In the genomic region with DNA sequence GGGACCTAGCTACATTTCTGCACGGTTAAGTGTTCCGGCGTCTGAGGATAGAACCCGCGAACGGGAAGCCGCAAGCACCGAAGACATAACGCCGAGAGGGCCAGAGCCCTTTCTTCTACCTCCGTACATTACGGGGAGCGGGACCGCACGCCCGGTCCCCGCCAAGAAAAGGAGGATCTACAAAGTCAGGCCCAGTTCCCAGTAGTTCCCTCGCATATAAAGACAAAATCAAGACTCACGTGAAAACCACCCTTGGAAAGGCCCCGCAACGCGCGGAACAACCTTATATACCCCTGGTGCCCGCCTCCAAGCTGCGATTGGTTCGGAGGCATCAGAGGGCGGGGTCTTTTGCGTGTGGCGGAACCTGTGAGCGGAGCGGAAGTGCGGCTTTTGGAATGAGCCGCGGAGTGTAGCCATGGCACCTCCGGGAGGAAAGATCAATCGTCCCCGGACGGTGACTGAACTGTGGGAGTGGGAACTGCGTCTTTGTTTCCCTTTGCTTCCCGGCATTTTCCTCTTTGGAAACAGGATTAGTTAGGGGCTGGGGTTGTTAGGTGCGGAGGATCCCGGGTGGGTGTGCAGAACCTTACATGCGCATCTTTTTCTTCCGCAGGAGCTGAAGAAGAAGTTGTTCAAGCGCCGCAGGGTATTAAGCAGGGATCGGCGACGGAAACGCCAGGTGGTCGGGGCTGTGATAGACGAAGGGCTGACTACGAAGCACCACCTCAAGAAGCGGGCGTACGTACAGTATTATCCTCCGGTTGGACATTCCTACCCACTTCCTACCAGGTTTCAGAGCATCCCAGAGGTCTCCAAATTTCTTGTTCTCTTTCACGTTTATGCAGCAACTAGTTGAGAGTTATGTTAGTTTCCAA, we compare ENCODE assay signal across 8 mouse cellular contexts. TPM values are rescaled to one million over a fixed set of nuclear protein-coding genes. Genes with fewer than 3 reads are reported as not detected.
DNase-seq lines count a peak whose midpoint lies in the region; ATAC-seq and TF ChIP-seq lines count a peak whose summit lies in the region.

A gene (plus strand): TSS at position 343 of the 875 bp plus-strand sequence.
A gene (plus strand): TSS at position 416 of the 875 bp plus-strand sequence.

- peaks cover 23% of the 10 kb centered on the region for H3K4me1 ChIP-seq in hindbrain, embryonic 15.5 days (replicated peaks)

- H3K27me3 ChIP-seq in Patski: no peaks in the 10 kb centered on the region
- H3K27me3 ChIP-seq in hindbrain, embryonic 15.5 days: no peaks in the 10 kb centered on the region

- 0 out of 2 replicates have a peak, but pooled peaks cover 6% of the 10 kb centered on the region for H3K36me3 ChIP-seq in hindbrain, embryonic 15.5 days

- peak within 1 kb of the TSS; percentile 86 for H3K27ac ChIP-seq in hindbrain, embryonic 15.5 days (replicated peaks)

- peak; percentile 76 for DNase-seq in Patski (ENCODE audit: low read depth, low spot score)
- peak; percentile 96 to 97 for DNase-seq in cerebellum, postnatal 14 days
- peak; percentile 85 to 92 for DNase-seq in frontal cortex, postnatal 25 days (ENCODE audit: low spot score in 2 of 2)
- DNase-seq in left cerebral cortex, adult 11 months (ENCODE audit: low spot score): peak; percentile 89
- DNase-seq in lung, postnatal 4 days: peak; percentile 96
- peak; percentile 88 for DNase-seq in retina, postnatal 7 days (ENCODE audit: low read depth, low spot score)
- peak; percentile 84 for DNase-seq in urinary bladder, adult 2 months (ENCODE audit: low spot score)

- H3K9me3 ChIP-seq in hindbrain, embryonic 15.5 days: no peaks in the 10 kb centered on the region

- in situ Hi-C loops in Patski (cut with MboI; ENCODE audit: low pct_unique_long_range_greater_than_20kb): no loop called here

- H3K4me2 ChIP-seq in hindbrain, embryonic 15.5 days: peak within 1 kb of the TSS; percentile 79

- WGBS in hindbrain, embryonic 15.5 days: under 1% methylated on average over 58 of the region's 58 CpGs

- ATAC-seq in Patski: peak; percentile 94
- ATAC-seq in hindbrain, embryonic 15.5 days (ENCODE audit: low FRiP score, low read depth): peak; percentile 95

- POLR2A ChIA-PET in Patski (lab: Charles Lee): interaction anchor here (0.7 to 2.0 kb wide), 6 partner anchors 9 to 221 kb away, joined by 3 to 5 read pairs (median 4); a partner anchor contains a TSS

- TF ChIP-seq CTCF in Patski (IDR thresholded peaks at IDR 0.05): no peak

- peak within 1 kb of the TSS; percentile 69 for H3K9ac ChIP-seq in hindbrain, embryonic 15.5 days

- H3K4me3 ChIP-seq in hindbrain, embryonic 15.5 days: peak within 1 kb of the TSS; percentile 57

- CTCF ChIA-PET in Patski (lab: Charles Lee): interaction anchor here (1.4 to 1.9 kb wide), 4 partner anchors 9 to 53 kb away, joined by 3 to 4 read pairs (median 3); a partner anchor contains a TSS

RNA-seq across cellular contexts. Expression of the first gene that starts in this region (rescaled TPM):
- polyA plus RNA-seq in Patski (2021): 69.6 TPM
- polyA plus RNA-seq in hindbrain, embryonic 15.5 days (2015; fragmentation: Nextera tagmentation; extraction: Ambion mirVana): 45.3 and 51.6 TPM in 2 replicates
- 56.1 and 65.1 TPM in 2 replicates for polyA plus RNA-seq in urinary bladder, adult 2 months (2012; rRNA removed)

RNA-seq across cellular contexts. Expression of the second gene that starts in this region (rescaled TPM):
- polyA plus RNA-seq in Patski (2021): 5.9 TPM
- polyA plus RNA-seq in hindbrain, embryonic 15.5 days (2015; fragmentation: Nextera tagmentation; extraction: Ambion mirVana): not detected in 2 replicates
- polyA plus RNA-seq in urinary bladder, adult 2 months (2012; rRNA removed): 0.10 TPM in 1 of 2 replicates, not detected in the other

Comparison
In these comparisons a context has a peak if more than half of its experiments do, and no peak if none do; other contexts are left out.
1. Peak in every context shown above with its lines: DNase-seq, ATAC-seq, H3K4me3 ChIP-seq and H3K27ac ChIP-seq.